Mouse (Mus musculus) adrenal gland, adult (tissue): ENCODE measurements around the gene Sept12.
A peak's percentile ranks its signal among the peaks of the same experiment; 100 is the strongest.

ENCODE experiments used
- DNase-seq, 2 experiments: peaks; one replicate each; pipeline ENCODE4 v3.0.0; 2022 to 2023; ENCODE audit warnings: low spot score in 1 of 2; ENCODE audit not compliant: inconsistent age in 2 of 2

The Sept12 gene

GRCm38 (mm10) chr16:4976180-4976579, 21.5 kb downstream of the Sept12 start:
- DNase-seq, result no peak

- no peak for DNase-seq
Measured at GRCm38 (mm10) chr16:4974521-4974920, 23.1 kb downstream of the Sept12 start.

- DNase-seq, result no peak
Measured at GRCm38 (mm10) chr16:4971626-4972025, 26.0 kb downstream of the Sept12 start.

- no peak for DNase-seq
Measured at GRCm38 (mm10) chr16:4969055-4969843, 28.4 kb downstream of the Sept12 start.

- no peak for DNase-seq
Measured at GRCm38 (mm10) chr16:4968426-4968825, 29.2 kb downstream of the Sept12 start.

- DNase-seq, result no peak
Measured at GRCm38 (mm10) chr16:4965392-4966129, 32.1 kb downstream of the Sept12 start.

- peak in 1 of 2 experiments; percentile 43 for DNase-seq
Measured at GRCm38 (mm10) chr16:4964731-4965391, 32.8 kb downstream of the Sept12 start.

GRCm38 (mm10) chr16:4963797-4964709, 33.6 kb downstream of the Sept12 start, which contains the start of gene Anks3:
Anks3 (minus strand) TSS chr16:4964205.
- DNase-seq, result peak; percentile 99

GRCm38 (mm10) chr16:4963346-4963745, 34.3 kb downstream of the Sept12 start:
- peak in 1 of 2 experiments; percentile 46 for DNase-seq

GRCm38 (mm10) chr16:4960260-4960659, 37.4 kb downstream of the Sept12 start:
- DNase-seq, result peak in 1 of 2 experiments; percentile 55

GRCm38 (mm10) chr16:4957446-4957845, 40.2 kb downstream of the Sept12 start:
- no peak for DNase-seq

- DNase-seq, result no peak
Measured at GRCm38 (mm10) chr16:4956609-4957008, 41.0 kb downstream of the Sept12 start.

GRCm38 (mm10) chr16:4947378-4947777, 50.3 kb downstream of the Sept12 start:
- DNase-seq, result no peak

GRCm38 (mm10) chr16:4946155-4946554, 51.5 kb downstream of the Sept12 start:
- no peak for DNase-seq

- DNase-seq, result no peak
Measured at GRCm38 (mm10) chr16:4945415-4945814, 52.2 kb downstream of the Sept12 start.

- DNase-seq, result no peak
Measured at GRCm38 (mm10) chr16:4943431-4943830, 54.2 kb downstream of the Sept12 start.

- DNase-seq, result no peak
Measured at GRCm38 (mm10) chr16:4942868-4943267, 54.8 kb downstream of the Sept12 start.

- DNase-seq, result no peak
Measured at GRCm38 (mm10) chr16:4941016-4941415, 56.6 kb downstream of the Sept12 start.

GRCm38 (mm10) chr16:4940311-4940850, 57.3 kb downstream of the Sept12 start:
- DNase-seq, result no peak

- DNase-seq, result peak in 1 of 2 experiments; percentile 84
Measured at GRCm38 (mm10) chr16:4939412-4939811, 58.2 kb downstream of the Sept12 start.
